Mouse (Mus musculus) intestine, embryonic 14.5 days (tissue): ENCODE results near the gene Mgat5. TPM values are rescaled to one million over a fixed set of nuclear protein-coding genes. Genes with fewer than 3 reads are reported as not detected.
A peak's percentile ranks its signal among the peaks of the same experiment; 100 is the strongest.

Experiments used
- ATAC-seq: fragments of 200-750 bp; cut with Nextera tagmentation; replicated peaks from 2 replicates; pipeline ENCODE4 v1.8.0; 2017; ENCODE audit warnings: low read depth, moderate number of reproducible peaks, moderate TSS enrichment, moderate library complexity; ENCODE audit not compliant: low FRiP score, low TSS enrichment
- DNase-seq: peaks from one replicate; pipeline ENCODE4 v3.0.0-alpha.2; 2018; ENCODE audit warnings: low spot score
- H3K27ac ChIP-seq: fragments of 300-500 bp; sonication (generic); 2 replicates; pipeline ENCODE4 v1.5.1; 2014; ENCODE audit warnings: low read depth, mild to moderate bottlenecking, control low read depth
- H3K27me3 ChIP-seq: fragments of 300-500 bp; sonication (generic); replicated peaks from 2 replicates; pipeline ENCODE4 v1.6.1; 2014; ENCODE audit warnings: low read length, control low read depth; ENCODE audit not compliant: control insufficient read depth, insufficient read depth
- H3K36me3 ChIP-seq: fragments of 300-500 bp; sonication (generic); 2 replicates; pipeline ENCODE4 v1.6.1; 2014; ENCODE audit warnings: low read length, control low read depth; ENCODE audit not compliant: control insufficient read depth, insufficient read depth
- H3K4me1 ChIP-seq: fragments of 300-500 bp; sonication (generic); replicated peaks from 2 replicates; pipeline ENCODE4 v1.6.1; 2014; ENCODE audit warnings: low read length, control low read depth, mixed read lengths; ENCODE audit not compliant: control insufficient read depth, insufficient read depth
- H3K4me2 ChIP-seq: fragments of 300-500 bp; sonication (generic); 2 replicates; pipeline ENCODE4 v1.6.1; 2014; ENCODE audit warnings: low read length
- H3K4me3 ChIP-seq: fragments of 300-500 bp; sonication (generic); 2 replicates; pipeline ENCODE4 v1.5.1; 2014; ENCODE audit warnings: low read depth, low read length, control low read depth, mixed read lengths
- H3K9ac ChIP-seq: fragments of 300-500 bp; sonication (generic); 2 replicates; pipeline ENCODE4 v1.6.1; 2014; ENCODE audit warnings: mild to moderate bottlenecking, low read length
- H3K9me3 ChIP-seq: fragments of 300-500 bp; sonication (generic); 2 replicates; pipeline ENCODE4 v1.6.1; 2016; ENCODE audit warnings: low read length, control low read depth; ENCODE audit not compliant: control insufficient read depth
- WGBS: fragments of 180-500 bp; shearing (Covaris S2); extraction: QIAGEN DNeasy Blood & Tissue Kit; methylation state at CpG from one replicate; pipeline ENCODE4 v1.1.7; 2014; 5-methylcytosine and 5-hydroxymethylcytosine counted together
- polyA plus RNA-seq: library from polyadenylated mRNA; unstranded; fragments of >200 nt; fragmentation: Nextera tagmentation; extraction: Ambion mirVana; gene quantifications from 2 replicates; pipeline ENCODE4 v1.2.1, GENCODE M21; 2014

Mgat5 gene
- polyA plus RNA-seq, 1 experiment from 2014 or later = 7.3 TPM

- H3K36me3 ChIP-seq = 0 out of 2 replicates have a peak, but pooled peaks cover 7% of the 10 kb centered on the region
- no peaks in the 10 kb centered on the region for H3K9me3 ChIP-seq
- H3K9ac ChIP-seq = no peak overlapping the region
- DNase-seq (no peak), ATAC-seq (peak; percentile 52; the same call in 1 of the 2 replicates)
- H3K4me1 ChIP-seq = no peaks in the 10 kb centered on the region
- no peaks in the 10 kb centered on the region for H3K27me3 ChIP-seq
- no peak overlapping the region for H3K4me3 ChIP-seq
- H3K4me2 ChIP-seq = no peak overlapping the region
- WGBS = 46% methylated on average over 5 of the region's 5 CpGs
- H3K27ac ChIP-seq = no peak overlapping the region
Observed at GRCm38 (mm10) chr1:127409512-127409911, 204.7 kb downstream of the Mgat5 start.

GRCm38 (mm10) chr1:127414500-127414899, 209.7 kb downstream of the Mgat5 start:
- no peak for DNase-seq
- Histone ChIP-seq H3K36me3 (peaks cover 17% of the 10 kb centered on the region; the same call in 1 of the 2 replicates), H3K9ac (no peak overlapping the region), H3K27me3 (no peaks in the 10 kb centered on the region), H3K4me2 (no peak overlapping the region), H3K4me1 (no peaks in the 10 kb centered on the region), H3K9me3 (no peaks in the 10 kb centered on the region), H3K27ac (no peak overlapping the region), H3K4me3 (no peak overlapping the region)
- 84% methylated on average over 7 of the region's 7 CpGs for WGBS
- no peak for ATAC-seq

GRCm38 (mm10) chr1:127415896-127416295, 211.1 kb downstream of the Mgat5 start:
- ATAC-seq = no peak
- WGBS = 73% methylated on average over 1 of the region's 1 CpGs

GRCm38 (mm10) chr1:127416971-127417370, 212.2 kb downstream of the Mgat5 start:
- H3K27me3 ChIP-seq = no peaks in the 10 kb centered on the region
- ATAC-seq = no peak
- 85% methylated on average over 1 of the region's 1 CpGs for WGBS
- H3K9ac ChIP-seq = no peak overlapping the region
- no peaks in the 10 kb centered on the region for H3K9me3 ChIP-seq
- H3K36me3 ChIP-seq = peaks cover 17% of the 10 kb centered on the region; the same call in 1 of the 2 replicates
- no peak overlapping the region for H3K4me2 ChIP-seq
- peaks cover 7% of the 10 kb centered on the region; the same call in 1 of the 2 replicates for H3K4me1 ChIP-seq
- no peak for DNase-seq
- no peak overlapping the region for H3K27ac ChIP-seq
- no peak overlapping the region for H3K4me3 ChIP-seq

More at GRCm38 (mm10) chr1:127415896-127416295, 211.1 kb downstream of the Mgat5 start:
- Histone ChIP-seq H3K27me3 (no peaks in the 10 kb centered on the region), H3K9ac (no peak overlapping the region), H3K9me3 (no peaks in the 10 kb centered on the region), H3K4me2 (no peak overlapping the region), H3K36me3 (peaks cover 17% of the 10 kb centered on the region; the same call in 1 of the 2 replicates), H3K27ac (no peak overlapping the region), H3K4me1 (peaks cover 7% of the 10 kb centered on the region; the same call in 1 of the 2 replicates), H3K4me3 (no peak overlapping the region)
- DNase-seq = no peak

- H3K4me2 ChIP-seq = no peak overlapping the region
- no peak overlapping the region for H3K9ac ChIP-seq
- no peak overlapping the region for H3K4me3 ChIP-seq
- peaks cover 7% of the 10 kb centered on the region; the same call in 1 of the 2 replicates for H3K4me1 ChIP-seq
- ATAC-seq = no peak
- no peak for DNase-seq
- H3K36me3 ChIP-seq = peaks cover 10% of the 10 kb centered on the region; the same call in 1 of the 2 replicates
- H3K9me3 ChIP-seq = no peaks in the 10 kb centered on the region
- H3K27ac ChIP-seq = no peak overlapping the region
- H3K27me3 ChIP-seq = no peaks in the 10 kb centered on the region
- WGBS = 86% methylated on average over 4 of the region's 4 CpGs
Observed at GRCm38 (mm10) chr1:127418916-127419575, 214.2 kb downstream of the Mgat5 start.

- no peak overlapping the region for H3K27ac ChIP-seq
- ATAC-seq (no peak), DNase-seq (no peak)
- no peak overlapping the region for H3K4me2 ChIP-seq
- no peaks in the 10 kb centered on the region for H3K27me3 ChIP-seq
- no peak overlapping the region for H3K9ac ChIP-seq
- H3K9me3 ChIP-seq = no peaks in the 10 kb centered on the region
- peaks cover 10% of the 10 kb centered on the region; the same call in 1 of the 2 replicates for H3K4me1 ChIP-seq
- H3K36me3 ChIP-seq = peaks cover 10% of the 10 kb centered on the region; the same call in 1 of the 2 replicates
- WGBS = 65% methylated on average over 7 of the region's 7 CpGs
- H3K4me3 ChIP-seq = no peak overlapping the region
Observed at GRCm38 (mm10) chr1:127419581-127419980, 214.8 kb downstream of the Mgat5 start.

GRCm38 (mm10) chr1:127420383-127420782, 215.6 kb downstream of the Mgat5 start:
- H3K36me3 ChIP-seq = peaks cover 6% of the 10 kb centered on the region; the same call in 1 of the 2 replicates
- peak overlapping the region; percentile 27; the same call in 1 of the 2 replicates for H3K27ac ChIP-seq
- 55% methylated on average over 13 of the region's 13 CpGs for WGBS
- no peak overlapping the region for H3K9ac ChIP-seq
- no peak overlapping the region for H3K4me3 ChIP-seq
- DNase-seq (no peak), ATAC-seq (0 out of 2 replicates have a peak, but pooled peaks have one; percentile 51)
- H3K9me3 ChIP-seq = no peaks in the 10 kb centered on the region
- H3K27me3 ChIP-seq = no peaks in the 10 kb centered on the region
- no peak overlapping the region; the same call in 1 of the 2 replicates for H3K4me2 ChIP-seq
- peaks cover 18% of the 10 kb centered on the region; the same call in 1 of the 2 replicates for H3K4me1 ChIP-seq

GRCm38 (mm10) chr1:127420795-127421194, 216.0 kb downstream of the Mgat5 start:
- Histone ChIP-seq H3K36me3 (0 out of 2 replicates have a peak, but pooled peaks cover 3% of the 10 kb centered on the region), H3K27ac (peak overlapping the region; percentile 27; the same call in 1 of the 2 replicates), H3K9me3 (no peaks in the 10 kb centered on the region), H3K4me2 (no peak overlapping the region; the same call in 1 of the 2 replicates), H3K4me3 (no peak overlapping the region), H3K4me1 (peaks cover 18% of the 10 kb centered on the region; the same call in 1 of the 2 replicates), H3K9ac (no peak overlapping the region), H3K27me3 (no peaks in the 10 kb centered on the region)
- DNase-seq (no peak), ATAC-seq (0 out of 2 replicates have a peak, but pooled peaks have one; percentile 28)
- whole genome bisulfite sequencing = 56% methylated on average over 15 of the region's 15 CpGs
